Mouse (Mus musculus) right cerebral cortex, postnatal 36 days (tissue): ENCODE measurements around the gene Kcnq1.

ENCODE experiments used
- DNase-seq, 2 experiments: peaks; one replicate each; pipeline ENCODE4 v3.0.0; 2022; ENCODE audit warnings: low spot score in 2 of 2, mixed read lengths in 1 of 2

Kcnq1 gene

GRCm38 (mm10) chr7:143106062-143106461, at the start of gene Kcnq1:
TSS of gene Kcnq1 (plus strand) at chr7:143106362.
- DNase-seq, result no peak

- no peak for DNase-seq
Measured at GRCm38 (mm10) chr7:143057023-143057422, 49.1 kb upstream of the Kcnq1 start.

- no peak for DNase-seq
Measured at GRCm38 (mm10) chr7:143057667-143058220, 48.4 kb upstream of the Kcnq1 start.

GRCm38 (mm10) chr7:143058221-143058697, 47.9 kb upstream of the Kcnq1 start:
- no peak for DNase-seq

- DNase-seq, result no peak
Measured at GRCm38 (mm10) chr7:143059202-143059870, 46.8 kb upstream of the Kcnq1 start.

GRCm38 (mm10) chr7:143062704-143063103, 43.5 kb upstream of the Kcnq1 start:
- DNase-seq, result no peak

- DNase-seq, result peak in 1 of 2 experiments; percentile 50
Measured at GRCm38 (mm10) chr7:143064226-143064625, 41.9 kb upstream of the Kcnq1 start.

GRCm38 (mm10) chr7:143065692-143066091, 40.5 kb upstream of the Kcnq1 start:
- DNase-seq, result no peak

- DNase-seq, result no peak
Measured at GRCm38 (mm10) chr7:143067469-143067868, 38.7 kb upstream of the Kcnq1 start.

GRCm38 (mm10) chr7:143067897-143068296, 38.3 kb upstream of the Kcnq1 start:
- no peak for DNase-seq

- DNase-seq, result peak in 1 of 2 experiments; percentile 44
Measured at GRCm38 (mm10) chr7:143068316-143068881, 37.8 kb upstream of the Kcnq1 start.

- DNase-seq, result peak; percentile 98 to 99
Measured at GRCm38 (mm10) chr7:143068882-143069591, 37.1 kb upstream of the Kcnq1 start, which contains the start of gene Tssc4. TSS of gene Tssc4 (plus strand) at chr7:143069249.

GRCm38 (mm10) chr7:143069751-143070400, 36.3 kb upstream of the Kcnq1 start:
- no peak for DNase-seq

GRCm38 (mm10) chr7:143070506-143071070, 35.6 kb upstream of the Kcnq1 start:
- DNase-seq, result no peak

- no peak for DNase-seq
Measured at GRCm38 (mm10) chr7:143072605-143073004, 33.6 kb upstream of the Kcnq1 start.

- no peak for DNase-seq
Measured at GRCm38 (mm10) chr7:143073086-143073485, 33.1 kb upstream of the Kcnq1 start.

GRCm38 (mm10) chr7:143075394-143075793, 30.8 kb upstream of the Kcnq1 start:
- DNase-seq, result no peak

GRCm38 (mm10) chr7:143077351-143077750, 28.8 kb upstream of the Kcnq1 start:
- DNase-seq, result no peak

GRCm38 (mm10) chr7:143082024-143082423, 24.1 kb upstream of the Kcnq1 start:
- DNase-seq, result no peak

- DNase-seq, result no peak
Measured at GRCm38 (mm10) chr7:143083708-143084107, 22.5 kb upstream of the Kcnq1 start.

GRCm38 (mm10) chr7:143086366-143086765, 19.8 kb upstream of the Kcnq1 start:
- no peak for DNase-seq
